Mouse (Mus musculus) brain, adult 2 months (tissue): ENCODE data around the gene Nup35.
A peak's percentile ranks its signal among the peaks of the same experiment; 100 is the strongest.

Experiments used
- DNase-seq: peaks from one replicate; pipeline ENCODE4 v3.0.0; 2011; ENCODE audit warnings: low read depth, low spot score

The Nup35 gene

GRCm38 (mm10) chr2:80616854-80617737, at the start of gene Nup35, which contains the start of gene Dusp19:
TSS of gene Nup35 (plus strand) at chr2:80617236.
TSS of gene Dusp19 (plus strand) at chr2:80617045.
- DNase-seq, result peak; percentile 98

GRCm38 (mm10) chr2:80567411-80567810, 49.6 kb upstream of the Nup35 start:
- DNase-seq, result peak; percentile 69

DNA sequence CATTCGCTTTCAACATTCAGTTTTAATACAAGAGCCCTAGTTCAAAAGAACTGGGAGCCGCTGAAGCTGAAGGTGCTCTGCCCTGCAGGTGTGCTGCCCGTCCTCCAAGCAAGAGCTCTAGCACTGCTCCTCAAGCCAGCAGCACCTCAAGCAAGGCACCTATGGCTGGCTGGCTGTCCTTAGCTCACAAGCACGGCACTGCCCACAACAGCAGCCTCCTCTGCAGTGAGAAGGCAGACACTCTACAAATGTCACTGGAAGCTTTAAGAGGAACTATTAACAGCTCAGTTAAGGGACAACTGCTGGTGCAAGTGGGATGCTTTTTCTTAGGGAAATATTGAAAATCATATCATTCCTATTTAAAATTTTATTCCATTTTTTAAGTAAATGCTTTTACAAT, 46.4 kb upstream of the Nup35 start:
- peak; percentile 60 for DNase-seq

DNA sequence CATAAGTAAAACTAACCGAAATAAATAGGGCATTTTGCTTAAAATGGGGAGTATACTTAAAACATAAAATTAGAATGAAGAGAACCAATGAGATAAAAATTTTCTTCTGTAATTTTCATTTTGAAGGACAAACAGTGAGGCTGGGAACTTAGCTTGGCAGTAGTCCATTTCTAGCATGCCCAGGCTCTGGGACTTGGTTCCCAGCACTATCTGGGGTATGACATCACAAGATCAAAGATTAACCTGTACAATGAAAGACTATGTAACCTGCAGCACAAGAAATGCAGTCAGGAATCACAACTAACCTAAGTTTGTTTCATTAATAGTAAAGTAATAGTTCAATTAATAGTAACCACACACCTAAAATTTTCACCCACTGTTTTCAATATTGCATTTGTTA, 39.8 kb upstream of the Nup35 start:
- no peak for DNase-seq

- no peak for DNase-seq
Measured at GRCm38 (mm10) chr2:80579253-80579891, 37.7 kb upstream of the Nup35 start.

- DNase-seq, result peak; percentile 70
Measured at GRCm38 (mm10) chr2:80580311-80580961, 36.6 kb upstream of the Nup35 start.

GRCm38 (mm10) chr2:80581043-80581711, 35.9 kb upstream of the Nup35 start, which contains the start of gene Nckap1:
TSS of gene Nckap1 (minus strand) at chr2:80581380.
- DNase-seq, result peak; percentile 92

DNA sequence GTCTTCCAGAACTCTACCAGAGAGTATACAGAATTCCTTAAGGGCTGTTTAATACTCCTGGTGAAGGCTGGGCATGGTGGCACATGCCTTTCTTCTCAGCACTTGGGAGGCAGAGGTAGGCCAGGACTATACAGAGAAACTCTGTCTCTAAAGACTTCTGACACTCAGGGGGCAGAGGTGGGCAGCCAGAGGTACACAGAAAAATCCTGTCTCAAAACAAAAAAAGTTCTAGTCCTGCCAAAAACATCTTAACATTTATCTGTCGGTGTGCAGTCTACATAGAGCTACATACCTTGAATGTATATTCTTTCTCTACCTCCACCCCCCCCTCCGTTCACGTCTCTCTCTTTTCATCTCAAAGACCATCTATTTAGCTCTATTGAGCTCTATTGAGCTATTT, 34.7 kb upstream of the Nup35 start:
- no peak for DNase-seq

DNA sequence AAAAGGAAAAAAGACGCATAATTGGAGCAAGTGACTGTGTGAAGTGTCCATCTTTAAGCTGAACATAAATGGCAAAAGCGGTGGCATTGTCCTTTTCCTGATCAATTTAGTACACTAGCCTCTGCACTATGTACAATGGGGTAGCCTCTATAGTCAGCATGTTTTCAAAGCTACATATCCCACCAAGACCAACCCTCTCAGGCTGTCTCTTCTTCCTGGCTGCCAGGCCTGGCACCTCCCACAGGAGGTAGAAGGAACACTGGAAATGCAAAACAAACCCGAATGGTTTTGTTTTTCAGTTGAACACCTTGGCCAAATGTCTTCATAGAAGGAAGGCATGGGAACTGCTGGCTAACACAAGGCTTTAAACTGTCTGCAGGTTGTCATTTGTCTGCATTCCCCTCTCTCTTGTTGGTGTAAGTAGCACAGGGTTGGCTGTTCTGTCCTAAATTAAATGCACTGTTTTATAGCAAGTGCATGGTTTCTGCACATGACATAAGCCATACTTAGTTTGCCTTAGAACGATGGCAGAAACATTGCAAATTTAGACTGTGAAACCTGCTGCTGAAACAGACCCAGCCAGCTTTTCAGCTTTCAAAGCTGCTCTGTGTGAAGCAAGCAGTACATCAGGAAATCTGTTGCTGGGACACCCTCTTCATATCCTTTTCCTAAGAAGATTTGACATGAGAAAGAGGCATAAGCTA, 22.7 kb upstream of the Nup35 start:
- peak; percentile 84 for DNase-seq

DNA sequence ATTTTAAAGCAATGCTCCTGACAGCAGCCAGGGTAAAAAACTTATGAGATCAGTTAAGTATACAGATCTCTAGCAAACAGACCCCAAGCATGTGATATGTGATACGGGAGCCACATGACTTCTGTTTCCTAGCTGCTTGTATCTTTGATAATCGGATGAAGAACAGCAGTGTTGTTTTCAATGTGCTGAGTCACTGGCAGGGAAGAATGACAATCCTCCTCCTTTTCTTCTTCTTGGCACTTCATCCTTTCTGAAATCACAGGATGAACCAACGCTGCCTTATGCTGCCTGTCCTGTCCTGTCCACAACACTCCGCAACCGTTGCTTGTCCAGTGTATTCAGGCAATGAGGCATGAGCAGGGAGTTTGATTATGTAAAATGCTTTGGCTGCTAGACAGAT, 20.1 kb upstream of the Nup35 start:
- peak; percentile 76 for DNase-seq

GRCm38 (mm10) chr2:80599850-80600249, 17.2 kb upstream of the Nup35 start:
- peak; percentile 68 for DNase-seq

GRCm38 (mm10) chr2:80600611-80601010, 16.4 kb upstream of the Nup35 start:
- no peak for DNase-seq

- no peak for DNase-seq
Measured at GRCm38 (mm10) chr2:80602756-80603155, 14.3 kb upstream of the Nup35 start.

- DNase-seq, result peak; percentile 44
Measured at GRCm38 (mm10) chr2:80603771-80604426, 13.1 kb upstream of the Nup35 start.

GRCm38 (mm10) chr2:80612286-80612685, 4.8 kb upstream of the Nup35 start:
- peak; percentile 34 for DNase-seq

GRCm38 (mm10) chr2:80612796-80613195, 4.2 kb upstream of the Nup35 start:
- peak; percentile 90 for DNase-seq

GRCm38 (mm10) chr2:80618991-80619390, 2.0 kb downstream of the Nup35 start:
- DNase-seq, result no peak

DNA sequence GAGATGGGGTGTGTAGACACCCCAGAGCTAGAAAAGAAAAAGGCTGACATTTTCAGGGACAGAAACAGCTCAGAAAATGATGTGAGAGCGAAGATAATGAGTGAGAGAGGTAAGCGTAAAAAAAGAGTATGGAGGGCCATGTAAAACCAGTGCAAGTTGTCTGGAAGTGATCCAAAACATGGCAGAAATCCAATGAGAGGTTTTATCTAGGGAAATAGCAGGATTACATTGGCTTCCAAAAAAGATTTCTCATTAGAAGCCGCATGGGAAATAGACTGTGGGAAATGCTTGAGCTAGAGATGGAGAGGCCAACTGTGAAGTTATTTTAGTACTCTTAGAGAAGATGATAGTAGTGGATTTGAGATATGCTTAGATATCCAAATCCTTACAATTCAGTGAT, 4.9 kb downstream of the Nup35 start:
- peak; percentile 52 for DNase-seq

DNA sequence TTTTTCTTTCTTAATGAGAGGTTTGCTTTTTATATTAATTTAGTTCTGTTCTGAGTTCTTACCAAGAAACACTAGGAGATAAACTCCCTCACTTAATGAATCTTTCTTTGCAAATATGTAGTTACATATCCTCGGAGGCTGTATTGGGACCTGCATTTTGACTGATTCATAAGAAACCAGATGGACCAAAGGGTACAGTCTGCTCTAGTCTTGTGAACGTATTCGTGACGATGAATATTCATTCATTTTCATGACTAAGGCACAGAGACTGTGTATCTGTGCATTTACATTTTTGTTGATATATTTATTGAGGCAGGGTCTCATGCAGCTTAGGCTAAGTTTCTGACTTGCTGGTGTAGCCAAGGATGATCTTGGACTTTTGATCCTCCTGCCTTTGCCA, 7.5 kb downstream of the Nup35 start:
- DNase-seq, result peak; percentile 42

DNA sequence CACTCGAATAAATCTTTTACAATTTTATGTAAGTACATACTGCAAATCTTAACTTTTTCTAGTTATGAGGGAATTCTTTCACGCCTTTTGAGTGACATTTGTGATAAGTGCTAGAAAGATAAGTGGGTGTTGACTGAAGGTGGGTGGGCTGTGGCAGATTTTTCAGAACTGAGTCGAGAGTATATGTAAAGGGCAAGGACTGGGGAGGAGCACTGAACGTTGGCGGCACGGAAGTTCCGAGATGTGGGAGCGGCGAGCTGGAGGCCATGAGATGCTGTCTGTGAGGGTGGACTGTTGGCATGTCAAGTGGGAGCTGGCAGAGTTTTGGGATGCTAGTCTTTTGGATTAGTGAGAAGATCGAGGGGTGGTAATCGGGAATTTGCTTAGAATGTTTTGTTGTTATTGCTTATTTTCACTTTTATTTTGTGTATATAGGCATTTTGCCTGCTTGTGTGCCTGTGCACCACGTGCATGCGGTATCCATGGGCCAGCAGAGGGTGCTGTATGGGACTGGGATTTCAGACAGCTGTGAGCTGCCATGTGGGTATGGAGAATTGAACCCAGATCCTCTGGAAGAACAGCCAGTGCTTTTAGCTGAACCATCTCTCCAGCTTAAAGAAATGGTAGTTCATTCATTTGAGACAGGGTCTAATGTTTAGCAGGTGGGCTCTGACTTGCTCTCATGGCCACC, 15.4 kb downstream of the Nup35 start:
- DNase-seq, result peak; percentile 71
